Mouse (Mus musculus) G1E (cell line): ENCODE measurements around the gene C7.

Experiments
- CTCF ChIP-seq: IDR thresholded peaks from 2 replicates; pipeline ENCODE4 v1.5.1; 2012; ENCODE audit warnings: low read depth, low read length, inconsistent platforms, mixed read lengths
- POLR2AphosphoS5 ChIP-seq: IDR thresholded peaks from 2 replicates; pipeline ENCODE4 v1.6.1; 2012; ENCODE audit warnings: low read depth, low read length, inconsistent platforms; ENCODE audit not compliant: insufficient replicate concordance

- TF ChIP-seq CTCF (no peak), POLR2AphosphoS5 (no peak)
Observed at GRCm38 (mm10) chr15:5003503-5004196, 59.9 kb downstream of the C7 start.
